Mouse (Mus musculus) T-helper 1 cell (primary cell): ENCODE data around the gene Mre11a.
"Not testable (repeated sequence)": the region's sequence is repeated elsewhere in the genome, so short reads cannot be mapped to it uniquely, and the experiment has no call there.

Source experiments
- in situ Hi-C: fragments of 300-600 bp; cut with MboI, MseI; formaldehyde crosslinking; loops from one replicate; pipeline ENCODE4 v1.15.1; 2025; ENCODE audit warnings: high pct_unique_total_duplicates

Mre11a gene

GRCm38 (mm10) chr9:14866957-14867356 lies 82.5 kb downstream of the Mre11a start:
- in situ Hi-C loops, result no loop called here

- in situ Hi-C loops, result no loop called here
Measured at GRCm38 (mm10) chr9:14868326-14868725, 83.9 kb downstream of the Mre11a start.

- in situ Hi-C loops, result no loop called here
Measured at GRCm38 (mm10) chr9:14870377-14870776, 85.9 kb downstream of the Mre11a start.

DNA sequence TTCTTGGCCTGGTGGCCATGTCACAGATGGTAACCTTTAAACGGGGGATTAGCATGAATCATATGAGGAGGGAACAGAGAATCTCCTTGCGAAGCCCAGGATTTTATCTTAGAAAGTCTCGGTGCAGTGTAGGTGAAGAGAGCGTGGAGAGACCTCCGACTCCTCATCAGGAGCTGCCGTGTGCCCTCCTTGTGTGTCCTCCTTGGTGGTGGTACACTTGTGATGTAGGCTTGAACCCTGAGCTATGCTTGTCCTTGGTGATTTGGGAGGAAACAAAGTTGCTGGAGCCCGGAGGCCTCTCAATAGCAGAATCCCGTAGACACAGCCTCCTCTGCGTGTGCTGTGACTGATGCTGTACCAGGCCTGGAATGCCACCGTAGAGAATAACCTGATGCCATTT lies 86.3 kb downstream of the Mre11a start:
- in situ Hi-C loops, result no loop called here

- in situ Hi-C loops, result no loop called here
Measured at GRCm38 (mm10) chr9:14871536-14871935, 87.1 kb downstream of the Mre11a start.

DNA sequence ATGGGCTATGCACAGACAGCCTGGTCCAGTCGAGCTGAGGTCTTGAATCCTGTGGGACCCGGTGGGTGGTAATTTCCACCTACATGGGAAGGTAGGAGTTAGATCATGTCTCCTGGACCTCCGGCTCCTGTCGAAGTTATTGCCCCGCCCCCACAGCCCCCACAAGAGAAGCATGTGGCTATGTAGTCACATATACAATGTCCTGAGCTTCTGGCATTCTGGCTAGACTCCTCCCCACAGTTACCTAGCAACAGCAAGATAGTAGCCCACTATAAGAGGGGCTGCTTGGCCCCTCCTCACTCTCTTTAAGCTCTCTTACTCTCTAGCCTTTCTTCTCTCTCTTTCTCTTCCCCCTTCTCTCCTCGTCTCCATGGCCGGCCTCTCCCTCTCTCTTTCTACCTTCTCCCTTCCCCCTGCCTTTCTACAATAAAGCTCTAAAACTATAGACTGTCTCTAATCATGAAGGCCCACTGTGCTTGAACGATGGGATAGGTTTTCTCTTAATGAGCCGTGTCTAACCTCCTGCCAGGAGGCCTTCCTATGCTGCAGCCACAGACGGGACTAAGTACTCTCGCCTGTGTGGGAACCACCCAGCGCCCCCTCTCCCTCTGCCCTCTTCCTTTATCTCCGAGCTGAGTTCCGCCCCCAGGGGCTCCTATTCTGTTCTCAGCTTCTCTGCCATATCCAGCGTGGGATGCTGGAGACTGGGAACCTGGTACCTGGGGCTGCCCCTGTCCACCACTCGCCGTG lies 87.9 kb downstream of the Mre11a start:
- in situ Hi-C loops, result no loop called here

- in situ Hi-C loops, result no loop called here
Measured at GRCm38 (mm10) chr9:14875743-14876507, 91.5 kb downstream of the Mre11a start.

GRCm38 (mm10) chr9:14876566-14876965 lies 92.1 kb downstream of the Mre11a start:
- in situ Hi-C loops, result not testable (repeated sequence)

GRCm38 (mm10) chr9:14884641-14885040 lies 100.2 kb downstream of the Mre11a start:
- in situ Hi-C loops, result no loop called here

GRCm38 (mm10) chr9:14885151-14885550 lies 100.7 kb downstream of the Mre11a start:
- in situ Hi-C loops, result no loop called here

GRCm38 (mm10) chr9:14885954-14886353 lies 101.5 kb downstream of the Mre11a start:
- in situ Hi-C loops, result no loop called here
